Mouse (Mus musculus) midbrain, embryonic 13.5 days (tissue): ENCODE results near the gene 4833427G06Rik. TPM values are rescaled to one million over a fixed set of nuclear protein-coding genes. Genes with fewer than 3 reads are reported as not detected.

Source experiments
- ATAC-seq: fragments of 200-750 bp; cut with Nextera tagmentation; 2 replicates; pipeline ENCODE4 v1.8.0; 2017; ENCODE audit warnings: mild to moderate bottlenecking, moderate TSS enrichment, moderate library complexity
- H3K27ac ChIP-seq: fragments of 300-500 bp; sonication (generic); 2 replicates; pipeline ENCODE4 v1.5.1; 2015; ENCODE audit warnings: inconsistent platforms, mild to moderate bottlenecking, moderate library complexity
- H3K27me3 ChIP-seq: fragments of 300-500 bp; sonication (generic); 2 replicates; pipeline ENCODE4 v1.6.1; 2015; ENCODE audit warnings: mild to moderate bottlenecking, inconsistent platforms
- H3K36me3 ChIP-seq: fragments of 300-500 bp; sonication (generic); 2 replicates; pipeline ENCODE4 v1.6.1; 2015; ENCODE audit warnings: mild to moderate bottlenecking, inconsistent platforms
- H3K4me1 ChIP-seq: fragments of 300-500 bp; sonication (generic); replicated peaks from 2 replicates; pipeline ENCODE4 v1.6.1; 2015; ENCODE audit warnings: inconsistent platforms
- H3K4me2 ChIP-seq: fragments of 300-500 bp; sonication (generic); replicated peaks from 2 replicates; pipeline ENCODE4 v1.6.1; 2015; ENCODE audit warnings: moderate library complexity, mild to moderate bottlenecking, inconsistent platforms
- H3K4me3 ChIP-seq: fragments of 300-500 bp; sonication (generic); replicated peaks from 2 replicates; pipeline ENCODE4 v1.5.1; 2015; ENCODE audit warnings: mild to moderate bottlenecking, inconsistent platforms
- H3K9ac ChIP-seq: fragments of 300-500 bp; sonication (generic); replicated peaks from 2 replicates; pipeline ENCODE4 v1.6.1; 2015; ENCODE audit warnings: mild to moderate bottlenecking, inconsistent platforms
- H3K9me3 ChIP-seq: fragments of 300-500 bp; sonication (generic); 2 replicates; pipeline ENCODE4 v1.6.1; 2016; ENCODE audit warnings: mild to moderate bottlenecking, inconsistent platforms
- WGBS: fragments of 180-500 bp; shearing (Covaris S2); methylation state at CpG from one replicate; pipeline ENCODE4 v1.1.7; 2015; 5-methylcytosine and 5-hydroxymethylcytosine counted together
- microRNA counts: library from miRNA; unstranded; fragments of <30 nt; microRNA quantifications from one replicate; lab custom pipeline; 2016
- microRNA-seq: library from miRNA; unstranded; fragments of <30 nt; microRNA quantifications from one replicate; pipeline ENCODE4, GENCODE M21; 2016
- polyA plus RNA-seq: library from polyadenylated mRNA; unstranded; fragments of >200 nt; fragmentation: Nextera tagmentation; extraction: Ambion mirVana; gene quantifications from 2 replicates; pipeline ENCODE4 v1.2.1, GENCODE M21; 2015

4833427G06Rik gene
- polyA plus RNA-seq, 1 experiment from 2014 or later, result 0.55 TPM

GRCm38 (mm10) chr9:51058951-51059521 lies 42.8 kb downstream of the 4833427G06Rik start:
- WGBS, result 83% methylated on average over 4 of the region's 4 CpGs
- no peak overlapping the region for H3K4me3 ChIP-seq
- no peak overlapping the region for H3K9ac ChIP-seq
- H3K4me1 ChIP-seq, result no peaks in the 10 kb centered on the region
- no peaks in the 10 kb centered on the region for H3K27me3 ChIP-seq
- no peaks in the 10 kb centered on the region for H3K9me3 ChIP-seq
- ATAC-seq, result no peak
- no peak overlapping the region for H3K4me2 ChIP-seq
- no peaks in the 10 kb centered on the region for H3K36me3 ChIP-seq
- no peak overlapping the region for H3K27ac ChIP-seq

- H3K4me2 ChIP-seq, result no peak overlapping the region
- H3K27me3 ChIP-seq, result no peaks in the 10 kb centered on the region
- no peak overlapping the region for H3K4me3 ChIP-seq
- no peaks in the 10 kb centered on the region for H3K4me1 ChIP-seq
- H3K9ac ChIP-seq, result no peak overlapping the region
- 86% methylated on average over 3 of the region's 3 CpGs for WGBS
- H3K36me3 ChIP-seq, result no peaks in the 10 kb centered on the region
- no peak for ATAC-seq
- no peaks in the 10 kb centered on the region for H3K9me3 ChIP-seq
- no peak overlapping the region for H3K27ac ChIP-seq
These were observed 45.2 kb downstream of the 4833427G06Rik start for GRCm38 (mm10) chr9:51056360-51057324.

GRCm38 (mm10) chr9:51052180-51052579 lies 49.7 kb downstream of the 4833427G06Rik start:
- no peaks in the 10 kb centered on the region for H3K9me3 ChIP-seq
- no peaks in the 10 kb centered on the region for H3K36me3 ChIP-seq
- no peak overlapping the region for H3K4me3 ChIP-seq
- H3K4me1 ChIP-seq, result no peaks in the 10 kb centered on the region
- H3K27me3 ChIP-seq, result no peaks in the 10 kb centered on the region
- H3K4me2 ChIP-seq, result no peak overlapping the region
- no peak overlapping the region for H3K27ac ChIP-seq
- no peak for ATAC-seq
- 76% methylated on average over 3 of the region's 3 CpGs for WGBS
- no peak overlapping the region for H3K9ac ChIP-seq

GRCm38 (mm10) chr9:51042136-51042535 lies 59.7 kb downstream of the 4833427G06Rik start:
- no peaks in the 10 kb centered on the region for H3K9me3 ChIP-seq
- no peak overlapping the region for H3K27ac ChIP-seq
- H3K27me3 ChIP-seq, result no peaks in the 10 kb centered on the region
- H3K4me3 ChIP-seq, result no peak overlapping the region
- no peak overlapping the region for H3K9ac ChIP-seq
- H3K4me2 ChIP-seq, result no peak overlapping the region
- WGBS, result 85% methylated on average over 6 of the region's 6 CpGs
- no peak for ATAC-seq
- no peaks in the 10 kb centered on the region for H3K36me3 ChIP-seq
- H3K4me1 ChIP-seq, result no peaks in the 10 kb centered on the region

GRCm38 (mm10) chr9:51041491-51041980 lies 60.3 kb downstream of the 4833427G06Rik start:
- no peak for ATAC-seq
- Histone ChIP-seq H3K4me2 (no peak overlapping the region), H3K27me3 (no peaks in the 10 kb centered on the region), H3K9ac (no peak overlapping the region), H3K4me3 (no peak overlapping the region), H3K36me3 (no peaks in the 10 kb centered on the region), H3K27ac (no peak overlapping the region), H3K9me3 (no peaks in the 10 kb centered on the region), H3K4me1 (no peaks in the 10 kb centered on the region)
- 94% methylated on average over 7 of the region's 7 CpGs for WGBS

GRCm38 (mm10) chr9:51032785-51033529 lies 68.9 kb downstream of the 4833427G06Rik start:
- ATAC-seq, result no peak
- 75% methylated on average over 3 of the region's 3 CpGs for WGBS
- no peaks in the 10 kb centered on the region for H3K36me3 ChIP-seq

GRCm38 (mm10) chr9:51032291-51032690 lies 69.6 kb downstream of the 4833427G06Rik start:
- no peak for ATAC-seq
- H3K4me2 ChIP-seq, result no peak overlapping the region
- 72% methylated on average over 8 of the region's 8 CpGs for WGBS

More at GRCm38 (mm10) chr9:51032785-51033529, 68.9 kb downstream of the 4833427G06Rik start:
- Histone ChIP-seq H3K4me2 (no peak overlapping the region), H3K4me1 (no peaks in the 10 kb centered on the region), H3K9ac (no peak overlapping the region), H3K9me3 (no peaks in the 10 kb centered on the region), H3K27me3 (no peaks in the 10 kb centered on the region), H3K27ac (no peak overlapping the region), H3K4me3 (no peak overlapping the region)

GRCm38 (mm10) chr9:51031603-51032002 lies 70.3 kb downstream of the 4833427G06Rik start:
- 83% methylated on average over 6 of the region's 6 CpGs for WGBS

More at GRCm38 (mm10) chr9:51032291-51032690, 69.6 kb downstream of the 4833427G06Rik start:
- Histone ChIP-seq H3K4me3 (no peak overlapping the region), H3K9ac (no peak overlapping the region), H3K9me3 (no peaks in the 10 kb centered on the region), H3K36me3 (no peaks in the 10 kb centered on the region), H3K4me1 (no peaks in the 10 kb centered on the region), H3K27me3 (no peaks in the 10 kb centered on the region), H3K27ac (no peak overlapping the region)

More at GRCm38 (mm10) chr9:51031603-51032002, 70.3 kb downstream of the 4833427G06Rik start:
- Histone ChIP-seq H3K9ac (no peak overlapping the region), H3K27ac (no peak overlapping the region), H3K36me3 (no peaks in the 10 kb centered on the region), H3K4me1 (no peaks in the 10 kb centered on the region), H3K4me3 (no peak overlapping the region), H3K9me3 (no peaks in the 10 kb centered on the region), H3K27me3 (no peaks in the 10 kb centered on the region), H3K4me2 (no peak overlapping the region)
- no peak for ATAC-seq

MicroRNAs encoded within 50 kb of the gene (microRNA counts, 519-probe panel; counts per million panel counts)
- 110 counts per million, percentile 56 among the panel's probes with 10 or more counts for microRNA mmu-miR-34b-3p (lab: Ali Mortazavi, UCI)
- microRNA mmu-miR-34b-5p (lab: Ali Mortazavi, UCI), result 110 counts per million, percentile 56 among the panel's probes with 10 or more counts
- microRNA mmu-miR-34c (lab: Ali Mortazavi, UCI), result 5,040 counts per million, percentile 88 among the panel's probes with 10 or more counts

Small RNA genes within 50 kb of the gene (microRNA-seq; reads per million reads assigned to microRNA genes)
- gene Mir34b, result 14.6 reads per million, percentile 31 among the genes with 10 or more reads in this experiment
- 460 reads per million, percentile 69 among the genes with 10 or more reads in this experiment for gene Mir34c

Other genes with a start within 250 kb of the 4833427G06Rik start
- gene Sik2, start 93.0 kb downstream of the 4833427G06Rik start, polyA plus RNA-seq, result 10.3 and 14.5 TPM in 2 replicates
- gene Btg4, start 41.2 kb downstream of the 4833427G06Rik start, polyA plus RNA-seq, result not detected in 2 replicates
- gene Layn, start 25.0 kb downstream of the 4833427G06Rik start, polyA plus RNA-seq, result 0.62 and 1.0 TPM in 2 replicates
- not detected in 2 replicates for gene Gm32742, start 63.4 kb upstream of the 4833427G06Rik start, polyA plus RNA-seq
- gene Pou2af1, start 111.6 kb upstream of the 4833427G06Rik start, polyA plus RNA-seq, result not detected in 2 replicates
- gene Colca2, start 176.5 kb upstream of the 4833427G06Rik start, polyA plus RNA-seq, result 0.58 and 0.86 TPM in 2 replicates
- gene 1810046K07Rik, start 226.8 kb upstream of the 4833427G06Rik start, polyA plus RNA-seq, result not detected in 2 replicates